Mouse (Mus musculus): Measurements from ENCODE around the gene Eif2ak4. TPM values are rescaled to one million over a fixed set of nuclear protein-coding genes. Genes with fewer than 3 reads are reported as not detected.

The Eif2ak4 gene
- polyA plus RNA-seq, 1 experiment = 21.5 TPM

- 44% methylated on average over 4 of the region's 4 CpGs for WGBS
- DNase-seq = no peak
These were observed 20.0 kb downstream of the Eif2ak4 start for GRCm38 (mm10) chr2:118408336-118408895.

GRCm38 (mm10) chr2:118412821-118413220 is 24.4 kb downstream of the Eif2ak4 start:
- Histone ChIP-seq H3K4me3 (replicated peaks; ENCODE audit: insufficient read depth, low read depth, low read length) (no peak overlapping the region), H3K27me3 (ENCODE audit: control insufficient read depth, insufficient read depth, low read length) (no peaks in the 10 kb centered on the region), H3K4me1 (ENCODE audit: control insufficient read depth, insufficient read depth, low read length) (no peaks in the 10 kb centered on the region; the same call in 1 of the 2 replicates), H3K27ac (ENCODE audit: insufficient read depth, low read length) (no peak overlapping the region)
- TF ChIP-seq CTCF (IDR thresholded peaks at IDR 0.05; ENCODE audit: borderline replicate concordance, insufficient read depth, low read depth, low read length) (no peak), POLR2A (IDR thresholded peaks at IDR 0.05; ENCODE audit: borderline replicate concordance, insufficient read depth, low read length) (no peak)
- no peak for DNase-seq
- WGBS = 82% methylated on average over 11 of the region's 11 CpGs

More at GRCm38 (mm10) chr2:118408336-118408895, 20.0 kb downstream of the Eif2ak4 start:
- TF ChIP-seq CTCF (IDR thresholded peaks at IDR 0.05; ENCODE audit: borderline replicate concordance, insufficient read depth, low read depth, low read length) (no peak), POLR2A (IDR thresholded peaks at IDR 0.05; ENCODE audit: borderline replicate concordance, insufficient read depth, low read length) (no peak)
- Histone ChIP-seq H3K27me3 (ENCODE audit: control insufficient read depth, insufficient read depth, low read length) (no peaks in the 10 kb centered on the region), H3K4me1 (ENCODE audit: control insufficient read depth, insufficient read depth, low read length) (peaks cover 6% of the 10 kb centered on the region), H3K27ac (ENCODE audit: insufficient read depth, low read length) (no peak overlapping the region), H3K4me3 (replicated peaks; ENCODE audit: insufficient read depth, low read depth, low read length) (no peak overlapping the region)

- H3K27ac ChIP-seq (ENCODE audit: insufficient read depth, low read length) = no peak overlapping the region
- no peak overlapping the region for H3K4me3 ChIP-seq (replicated peaks; ENCODE audit: insufficient read depth, low read depth, low read length)
- no peak for DNase-seq
- H3K27me3 ChIP-seq (ENCODE audit: control insufficient read depth, insufficient read depth, low read length) = no peaks in the 10 kb centered on the region
- WGBS = 94% methylated on average over 6 of the region's 6 CpGs
- no peak for TF ChIP-seq CTCF (IDR thresholded peaks at IDR 0.05; ENCODE audit: borderline replicate concordance, insufficient read depth, low read depth, low read length)
- TF ChIP-seq POLR2A (IDR thresholded peaks at IDR 0.05; ENCODE audit: borderline replicate concordance, insufficient read depth, low read length) = no peak
- H3K4me1 ChIP-seq (ENCODE audit: control insufficient read depth, insufficient read depth, low read length) = no peaks in the 10 kb centered on the region
These were observed 27.4 kb downstream of the Eif2ak4 start for GRCm38 (mm10) chr2:118415601-118416355.

GRCm38 (mm10) chr2:118418076-118418475 is 29.7 kb downstream of the Eif2ak4 start:
- TF ChIP-seq POLR2A (IDR thresholded peaks at IDR 0.05; ENCODE audit: borderline replicate concordance, insufficient read depth, low read length) = no peak
- TF ChIP-seq CTCF (IDR thresholded peaks at IDR 0.05; ENCODE audit: borderline replicate concordance, insufficient read depth, low read depth, low read length) = no peak
- WGBS = 89% methylated on average over 4 of the region's 4 CpGs
- Histone ChIP-seq H3K4me3 (replicated peaks; ENCODE audit: insufficient read depth, low read depth, low read length) (no peak overlapping the region), H3K4me1 (ENCODE audit: control insufficient read depth, insufficient read depth, low read length) (no peaks in the 10 kb centered on the region), H3K27me3 (ENCODE audit: control insufficient read depth, insufficient read depth, low read length) (no peaks in the 10 kb centered on the region), H3K27ac (ENCODE audit: insufficient read depth, low read length) (no peak overlapping the region)
- no peak for DNase-seq

GRCm38 (mm10) chr2:118421951-118422350 is 33.5 kb downstream of the Eif2ak4 start:
- DNase-seq = no peak
- Histone ChIP-seq H3K27ac (ENCODE audit: insufficient read depth, low read length) (no peak overlapping the region), H3K27me3 (ENCODE audit: control insufficient read depth, insufficient read depth, low read length) (no peaks in the 10 kb centered on the region), H3K4me3 (replicated peaks; ENCODE audit: insufficient read depth, low read depth, low read length) (no peak overlapping the region), H3K4me1 (ENCODE audit: control insufficient read depth, insufficient read depth, low read length) (no peaks in the 10 kb centered on the region)
- WGBS = 87% methylated on average over 15 of the region's 15 CpGs
- TF ChIP-seq CTCF (IDR thresholded peaks at IDR 0.05; ENCODE audit: borderline replicate concordance, insufficient read depth, low read depth, low read length) (no peak), POLR2A (IDR thresholded peaks at IDR 0.05; ENCODE audit: borderline replicate concordance, insufficient read depth, low read length) (no peak)

GRCm38 (mm10) chr2:118422385-118422784 is 34.0 kb downstream of the Eif2ak4 start:
- Histone ChIP-seq H3K4me3 (replicated peaks; ENCODE audit: insufficient read depth, low read depth, low read length) (no peak overlapping the region), H3K4me1 (ENCODE audit: control insufficient read depth, insufficient read depth, low read length) (no peaks in the 10 kb centered on the region), H3K27me3 (ENCODE audit: control insufficient read depth, insufficient read depth, low read length) (no peaks in the 10 kb centered on the region), H3K27ac (ENCODE audit: insufficient read depth, low read length) (no peak overlapping the region)
- 82% methylated on average over 8 of the region's 8 CpGs for WGBS
- no peak for DNase-seq
- TF ChIP-seq CTCF (IDR thresholded peaks at IDR 0.05; ENCODE audit: borderline replicate concordance, insufficient read depth, low read depth, low read length) (no peak), POLR2A (IDR thresholded peaks at IDR 0.05; ENCODE audit: borderline replicate concordance, insufficient read depth, low read length) (no peak)

GRCm38 (mm10) chr2:118428296-118428695 is 39.9 kb downstream of the Eif2ak4 start:
- 86% methylated on average over 6 of the region's 6 CpGs for WGBS
- TF ChIP-seq POLR2A (IDR thresholded peaks at IDR 0.05; ENCODE audit: borderline replicate concordance, insufficient read depth, low read length) (no peak), CTCF (IDR thresholded peaks at IDR 0.05; ENCODE audit: borderline replicate concordance, insufficient read depth, low read depth, low read length) (no peak)
- DNase-seq = no peak
- H3K27me3 ChIP-seq (ENCODE audit: control insufficient read depth, insufficient read depth, low read length) = no peaks in the 10 kb centered on the region
- no peak overlapping the region for H3K4me3 ChIP-seq (replicated peaks; ENCODE audit: insufficient read depth, low read depth, low read length)
- H3K27ac ChIP-seq (ENCODE audit: insufficient read depth, low read length) = no peak overlapping the region
- H3K4me1 ChIP-seq (ENCODE audit: control insufficient read depth, insufficient read depth, low read length) = no peaks in the 10 kb centered on the region

GRCm38 (mm10) chr2:118429297-118429696 is 40.9 kb downstream of the Eif2ak4 start:
- WGBS = 87% methylated on average over 9 of the region's 9 CpGs
- no peak for DNase-seq
- no peaks in the 10 kb centered on the region for H3K4me1 ChIP-seq (ENCODE audit: control insufficient read depth, insufficient read depth, low read length)
- H3K27me3 ChIP-seq (ENCODE audit: control insufficient read depth, insufficient read depth, low read length) = no peaks in the 10 kb centered on the region
- no peak overlapping the region for H3K27ac ChIP-seq (ENCODE audit: insufficient read depth, low read length)
- TF ChIP-seq POLR2A (IDR thresholded peaks at IDR 0.05; ENCODE audit: borderline replicate concordance, insufficient read depth, low read length) = no peak
- no peak for TF ChIP-seq CTCF (IDR thresholded peaks at IDR 0.05; ENCODE audit: borderline replicate concordance, insufficient read depth, low read depth, low read length)
- no peak overlapping the region for H3K4me3 ChIP-seq (replicated peaks; ENCODE audit: insufficient read depth, low read depth, low read length)

Data from cerebellum, adult 2 months (tissue).